Mouse (Mus musculus) kidney, adult 2 months (tissue): ENCODE measurements around the gene Dnaaf3.

ENCODE experiments used
- CTCF ChIP-seq: fragments of 200-500 bp; conservative IDR thresholded peaks from 2 replicates; pipeline ENCODE4 v1.5.1; 2011; ENCODE audit warnings: low read depth, mild to moderate bottlenecking, control low read depth, low read length, moderate library complexity, mixed read lengths; ENCODE audit not compliant: insufficient read depth, insufficient read length
- POLR2A ChIP-seq: fragments of 200-500 bp; IDR thresholded peaks from one replicate; pipeline ENCODE4 v1.6.1; 2011; ENCODE audit warnings: low read depth, low read length, control low read depth

DNA sequence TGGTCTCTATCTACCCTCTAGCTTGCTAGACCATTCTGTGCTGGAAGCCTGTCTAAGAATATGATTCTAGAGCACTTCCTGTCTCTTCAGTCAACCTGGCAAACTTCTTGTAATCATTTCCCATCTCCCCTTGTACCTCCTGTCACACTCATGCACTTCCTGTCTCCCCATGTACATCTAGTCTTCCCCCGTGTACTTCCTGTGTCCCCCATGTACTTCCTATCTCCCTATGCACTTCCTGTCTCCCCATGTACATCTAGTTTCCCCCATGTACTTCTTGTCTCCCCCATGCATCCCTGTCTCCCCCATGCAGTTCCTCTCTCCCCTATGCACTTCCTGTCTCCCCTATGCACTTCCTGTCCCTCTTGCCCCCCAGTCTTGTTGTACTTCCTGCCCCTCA is 13.8 kb downstream of the Dnaaf3 start:
- TF ChIP-seq POLR2A = no peak
- no peak for TF ChIP-seq CTCF
